Mouse (Mus musculus): ENCODE measurements at regions not wholly inside any gene's neighbourhood (a gene's known extent, or its start where the extent isn't known, plus 50 kb on each side); places are given as distances from the start of the nearest gene placed in this dataset.
"Not testable (repeated sequence)": the region's sequence is repeated elsewhere in the genome, so short reads cannot be mapped to it uniquely, and the experiment has no call there.

DNA sequence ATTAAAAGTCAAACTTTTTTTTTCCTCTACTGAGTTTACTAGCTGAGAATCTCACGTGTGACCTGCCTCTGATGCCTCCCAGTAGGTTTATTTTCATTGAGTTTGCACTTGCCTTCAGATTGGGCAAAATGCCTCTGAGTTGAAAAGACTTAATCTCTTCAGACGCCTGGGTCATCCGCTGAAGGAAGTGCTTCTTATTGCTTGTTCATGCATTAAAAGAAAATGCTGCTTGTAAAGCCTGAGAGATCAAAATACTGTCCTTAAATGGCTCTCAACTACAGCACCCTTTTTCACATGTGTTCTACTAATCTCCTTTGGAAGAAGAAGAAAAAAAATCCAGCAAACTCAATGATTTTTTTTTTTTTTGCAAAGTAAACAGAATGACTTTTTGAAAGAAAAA, 351.5 kb downstream of the Kcnh5 start:
- H3K27ac ChIP-seq (ENCODE audit: low read depth) = no peak overlapping the region
- H3K36me3 ChIP-seq (replicated peaks; ENCODE audit: insufficient read depth, low read length) = no peaks in the 10 kb centered on the region
- WGBS (ENCODE audit: insufficient replicate concordance) = 53% methylated on average over 3 of the region's 3 CpGs
- H3K9ac ChIP-seq (replicated peaks) = no peak overlapping the region
- TF ChIP-seq CTCF (IDR thresholded peaks at IDR 0.05; ENCODE audit: low read depth) = no peak
- TF ChIP-seq EP300 (IDR thresholded peaks at IDR 0.05; ENCODE audit: low read depth) = no peak
- H3K27me3 ChIP-seq (ENCODE audit: insufficient read depth, low read length) = no peaks in the 10 kb centered on the region
- no peaks in the 10 kb centered on the region for H3K9me3 ChIP-seq (ENCODE audit: low read length)
- DNase-seq (no peak), ATAC-seq (no peak)
- no peak overlapping the region for H3K4me2 ChIP-seq (ENCODE audit: low read depth, low read length)
- no peak overlapping the region for H3K4me3 ChIP-seq (ENCODE audit: low read depth, low read length)
- no peaks in the 10 kb centered on the region for H3K4me1 ChIP-seq (ENCODE audit: insufficient read depth)

GRCm38 (mm10) chr12:74824735-74825494, 352.2 kb downstream of the Kcnh5 start:
- no peaks in the 10 kb centered on the region for H3K9me3 ChIP-seq (ENCODE audit: low read length)
- ATAC-seq (no peak), DNase-seq (no peak)
- H3K36me3 ChIP-seq (replicated peaks; ENCODE audit: insufficient read depth, low read length) = no peaks in the 10 kb centered on the region
- H3K4me3 ChIP-seq (ENCODE audit: low read depth, low read length) = no peak overlapping the region
- H3K4me2 ChIP-seq (ENCODE audit: low read depth, low read length) = no peak overlapping the region
- 54% methylated on average over 3 of the region's 3 CpGs for WGBS (ENCODE audit: insufficient replicate concordance)
- no peaks in the 10 kb centered on the region for H3K4me1 ChIP-seq (ENCODE audit: insufficient read depth)
- no peak overlapping the region for H3K27ac ChIP-seq (ENCODE audit: low read depth)
- H3K27me3 ChIP-seq (ENCODE audit: insufficient read depth, low read length) = no peaks in the 10 kb centered on the region
- no peak for TF ChIP-seq CTCF (IDR thresholded peaks at IDR 0.05; ENCODE audit: low read depth)
- no peak for TF ChIP-seq EP300 (IDR thresholded peaks at IDR 0.05; ENCODE audit: low read depth)
- no peak overlapping the region for H3K9ac ChIP-seq (replicated peaks)

DNA sequence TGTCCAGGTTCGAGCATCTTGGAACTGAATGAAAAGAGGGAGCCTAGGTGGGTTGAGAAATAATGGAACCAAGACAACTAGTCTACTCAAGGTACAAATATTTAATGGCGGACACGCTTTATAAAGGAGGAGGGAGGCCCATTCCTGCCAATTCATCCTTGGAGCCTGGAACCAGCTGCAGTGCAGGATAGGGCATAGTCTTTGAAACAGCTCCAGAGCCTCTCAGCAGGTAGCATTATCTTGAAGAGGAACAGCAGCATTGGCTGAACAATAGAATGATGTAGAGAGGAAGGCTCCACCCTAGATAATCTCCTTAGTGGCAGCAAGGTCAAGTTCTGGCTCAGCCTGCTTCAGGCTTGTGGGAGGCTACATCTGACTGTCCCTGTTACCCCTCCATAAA, 361.0 kb downstream of the Kcnh5 start:
- not testable (repeated sequence) for ATAC-seq; H3K36me3 ChIP-seq (replicated peaks; ENCODE audit: insufficient read depth, low read length); H3K27ac ChIP-seq (ENCODE audit: low read depth); DNase-seq; H3K9ac ChIP-seq (replicated peaks); H3K27me3 ChIP-seq (ENCODE audit: insufficient read depth, low read length); H3K4me3 ChIP-seq (ENCODE audit: low read depth, low read length); H3K9me3 ChIP-seq (ENCODE audit: low read length); H3K4me2 ChIP-seq (ENCODE audit: low read depth, low read length); H3K4me1 ChIP-seq (ENCODE audit: insufficient read depth)
- 83% methylated on average over 3 of the region's 3 CpGs for WGBS (ENCODE audit: insufficient replicate concordance)

GRCm38 (mm10) chr12:74808571-74808970, 368.6 kb downstream of the Kcnh5 start:
- H3K9ac ChIP-seq (replicated peaks); DNase-seq; H3K27ac ChIP-seq (ENCODE audit: low read depth); H3K4me2 ChIP-seq (ENCODE audit: low read depth, low read length); H3K27me3 ChIP-seq (ENCODE audit: insufficient read depth, low read length); H3K36me3 ChIP-seq (replicated peaks; ENCODE audit: insufficient read depth, low read length); H3K4me1 ChIP-seq (ENCODE audit: insufficient read depth); H3K4me3 ChIP-seq (ENCODE audit: low read depth, low read length); H3K9me3 ChIP-seq (ENCODE audit: low read length); ATAC-seq: not testable (repeated sequence)
- 74% methylated on average over 2 of the region's 2 CpGs for WGBS (ENCODE audit: insufficient replicate concordance)

DNA sequence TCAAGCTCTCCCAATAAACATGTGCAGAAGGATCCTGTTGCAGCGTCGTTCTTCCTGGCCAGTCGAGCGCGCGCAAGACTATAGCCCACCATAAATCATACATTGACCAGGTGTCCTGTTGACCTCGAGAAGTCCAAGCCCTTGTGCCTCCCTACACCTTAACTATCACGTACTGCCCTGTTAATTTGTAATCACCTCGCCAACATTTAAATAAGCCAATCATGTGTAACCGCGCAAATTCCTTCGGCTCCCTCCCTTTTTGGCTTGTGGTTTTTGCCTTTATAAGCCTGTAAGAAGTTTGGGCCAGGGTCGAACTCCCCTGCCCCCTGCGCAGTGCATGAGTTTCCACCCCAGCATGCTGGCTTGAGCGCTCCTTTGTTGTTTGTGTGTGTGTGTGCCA, 369.2 kb downstream of the Kcnh5 start:
- H3K4me3 ChIP-seq (ENCODE audit: low read depth, low read length); H3K4me2 ChIP-seq (ENCODE audit: low read depth, low read length); H3K4me1 ChIP-seq (ENCODE audit: insufficient read depth); DNase-seq; H3K9me3 ChIP-seq (ENCODE audit: low read length); H3K27me3 ChIP-seq (ENCODE audit: insufficient read depth, low read length); ATAC-seq; H3K36me3 ChIP-seq (replicated peaks; ENCODE audit: insufficient read depth, low read length); H3K9ac ChIP-seq (replicated peaks); H3K27ac ChIP-seq (ENCODE audit: low read depth): not testable (repeated sequence)
- 86% methylated on average over 15 of the region's 15 CpGs for WGBS (ENCODE audit: insufficient replicate concordance)

GRCm38 (mm10) chr12:74803740-74804512, 373.2 kb downstream of the Kcnh5 start:
- ATAC-seq (peak; percentile 51; the same call in 1 of the 2 replicates), DNase-seq (peak; percentile 45)
- H3K27ac ChIP-seq (ENCODE audit: low read depth) = no peak overlapping the region
- TF ChIP-seq CTCF (IDR thresholded peaks at IDR 0.05; ENCODE audit: low read depth) (no peak), EP300 (IDR thresholded peaks at IDR 0.05; ENCODE audit: low read depth) (no peak)
- H3K9me3 ChIP-seq (ENCODE audit: low read length) = no peaks in the 10 kb centered on the region
- WGBS (ENCODE audit: insufficient replicate concordance) = 54% methylated on average over 13 of the region's 13 CpGs
- no peaks in the 10 kb centered on the region for H3K27me3 ChIP-seq (ENCODE audit: insufficient read depth, low read length)
- H3K4me2 ChIP-seq (ENCODE audit: low read depth, low read length) = no peak overlapping the region
- no peaks in the 10 kb centered on the region for H3K36me3 ChIP-seq (replicated peaks; ENCODE audit: insufficient read depth, low read length)
- no peaks in the 10 kb centered on the region for H3K4me1 ChIP-seq (ENCODE audit: insufficient read depth)
- H3K4me3 ChIP-seq (ENCODE audit: low read depth, low read length) = no peak overlapping the region
- H3K9ac ChIP-seq (replicated peaks) = no peak overlapping the region

Measured in liver, postnatal 0 days (tissue).